Mouse (Mus musculus) small intestine, adult 2 months (tissue): ENCODE results near the gene Abca7.

Source experiments
- CTCF ChIP-seq: fragments of 200-500 bp; IDR thresholded peaks from 2 replicates; pipeline ENCODE4 v1.5.1; 2012; ENCODE audit warnings: low read depth, mild to moderate bottlenecking, control low read depth, inconsistent platforms, low read length, moderate library complexity, mixed read lengths; ENCODE audit not compliant: insufficient replicate concordance, insufficient read length; ENCODE audit errors: extremely low read depth
- POLR2A ChIP-seq: fragments of 200-500 bp; IDR thresholded peaks from 2 replicates; pipeline ENCODE4 v1.6.1; 2012; ENCODE audit warnings: low read depth, mild to moderate bottlenecking, control low read depth, inconsistent platforms, low read length, moderate library complexity

DNA sequence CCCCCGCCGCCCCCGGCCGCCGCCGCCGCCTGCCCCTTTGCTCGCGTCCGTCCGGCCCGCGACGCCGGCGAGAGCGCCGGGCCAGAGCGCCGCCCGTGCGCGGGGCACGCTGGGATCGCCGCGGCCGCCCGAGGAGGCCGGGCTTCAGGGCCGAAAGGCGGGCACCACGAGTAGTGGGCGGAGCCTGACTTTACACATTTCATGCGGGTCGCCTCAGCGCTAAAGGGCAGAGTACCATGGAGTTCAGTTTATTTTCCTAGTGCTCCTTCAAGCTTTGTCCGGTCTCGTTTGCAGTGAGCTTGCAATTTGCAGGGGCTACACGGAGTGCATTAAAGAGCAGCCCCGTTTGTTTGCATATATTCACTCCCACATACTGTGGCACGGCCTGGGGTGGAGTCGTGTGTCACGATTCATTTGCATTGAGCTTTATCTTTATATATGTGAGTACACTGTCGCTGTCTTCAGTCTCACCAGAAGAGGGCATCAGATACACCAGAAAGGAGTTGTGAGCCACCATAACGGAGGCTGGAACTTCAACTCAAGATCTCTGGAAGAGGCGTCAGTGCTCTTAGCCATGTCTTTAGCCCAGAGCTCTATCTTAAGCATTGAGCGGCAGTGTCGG, 12.0 kb upstream of the Abca7 start, which contains the start of gene Tmem259:
- TF ChIP-seq POLR2A (no peak), CTCF (peak; percentile 51; the same call in 1 of the 2 replicates)
